Mouse (Mus musculus) heart, postnatal 36 days (tissue): ENCODE results near the gene Zfp213. TPM values are rescaled to one million over a fixed set of nuclear protein-coding genes. Genes with fewer than 3 reads are reported as not detected.
"Not testable (repeated sequence)": the region's sequence is repeated elsewhere in the genome, so short reads cannot be mapped to it uniquely, and the experiment has no call there.

Experiments used
- DNase-seq, 2 experiments: peaks; one replicate each; pipeline ENCODE4 v3.0.0; 2021 to 2022
- intact Hi-C: fragments of 180-260 bp; cut with DNase I; formaldehyde crosslinking; loops from one replicate; pipeline ENCODE4 v1.15.1; 2025
- total RNA-seq, 2 experiments: library from RNA; stranded (reverse); gene quantifications; 2 replicates each; pipeline ENCODE4 v1.2.3; 2021

Zfp213 gene
- 1 to 10 TPM; 4.9 to 5.1 TPM for total RNA-seq

DNA sequence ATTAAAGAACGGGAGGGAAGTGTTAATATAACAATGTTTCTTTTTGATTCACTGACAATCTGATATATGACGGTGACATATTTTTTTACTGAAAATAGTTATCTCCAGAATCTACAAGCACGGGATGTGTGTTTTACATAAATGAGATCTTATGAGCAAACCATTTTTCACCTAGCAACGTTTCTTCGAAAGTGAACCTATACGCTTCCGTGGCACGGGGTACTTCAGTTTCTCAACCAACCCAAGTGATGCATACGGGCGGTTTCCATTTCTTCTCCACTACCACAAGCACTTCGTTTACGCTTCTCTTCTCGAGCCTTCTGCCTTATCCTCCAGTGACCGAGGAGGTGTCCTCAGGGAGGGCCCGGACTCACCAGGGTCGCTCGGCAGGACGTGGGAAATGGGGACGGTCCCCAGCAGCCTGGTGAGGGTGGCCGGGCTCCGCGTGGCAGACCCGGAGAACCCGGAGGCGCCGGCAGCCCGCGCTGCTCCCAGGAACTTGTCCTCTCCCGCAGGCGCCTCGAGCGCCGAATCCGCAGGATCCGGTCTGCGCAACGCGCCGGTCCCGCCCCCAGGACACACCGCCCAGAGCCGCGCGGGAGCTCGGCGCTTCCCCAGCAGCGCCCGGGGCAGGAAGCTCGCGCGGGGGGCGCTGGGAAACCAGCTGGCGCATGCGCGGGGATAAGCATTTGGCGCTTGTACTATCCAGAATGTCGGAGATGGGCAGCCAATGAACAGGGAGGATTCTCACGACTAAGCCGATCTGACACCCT, at the start of gene Zfp213:
Gene Zfp213, minus strand, starts transcription at position 644 of the 773 bp plus-strand sequence.
- DNase-seq = peak; percentile 95 to 96
- intact Hi-C loops = loop anchor here (2.0 kb wide), 2 partner anchors 17 to 29 kb away; no protein-coding TSS in a partner anchor

DNA sequence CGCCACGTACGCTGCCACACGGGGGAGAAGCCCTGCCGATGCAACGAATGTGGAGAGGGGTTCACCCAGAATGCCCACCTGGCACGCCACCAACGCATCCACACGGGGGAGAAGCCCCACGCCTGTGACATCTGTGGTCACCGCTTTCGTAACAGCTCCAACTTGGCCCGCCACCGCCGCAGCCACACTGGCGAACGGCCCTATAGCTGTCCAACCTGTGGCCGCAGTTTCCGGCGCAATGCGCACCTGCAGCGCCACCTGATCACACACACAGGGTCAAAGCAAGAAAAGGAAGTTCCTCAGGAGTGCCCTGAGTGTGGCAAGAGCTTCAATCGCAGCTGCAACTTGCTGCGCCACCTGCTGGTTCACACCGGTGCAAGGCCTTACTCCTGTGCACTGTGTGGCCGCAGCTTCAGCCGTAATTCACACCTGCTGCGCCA, 46.3 kb upstream of the Zfp213 start:
- DNase-seq = peak; percentile 44 to 65
- intact Hi-C loops = loop anchor here (1.0 kb wide), 1 partner anchor 40 kb away; no protein-coding TSS in a partner anchor

DNA sequence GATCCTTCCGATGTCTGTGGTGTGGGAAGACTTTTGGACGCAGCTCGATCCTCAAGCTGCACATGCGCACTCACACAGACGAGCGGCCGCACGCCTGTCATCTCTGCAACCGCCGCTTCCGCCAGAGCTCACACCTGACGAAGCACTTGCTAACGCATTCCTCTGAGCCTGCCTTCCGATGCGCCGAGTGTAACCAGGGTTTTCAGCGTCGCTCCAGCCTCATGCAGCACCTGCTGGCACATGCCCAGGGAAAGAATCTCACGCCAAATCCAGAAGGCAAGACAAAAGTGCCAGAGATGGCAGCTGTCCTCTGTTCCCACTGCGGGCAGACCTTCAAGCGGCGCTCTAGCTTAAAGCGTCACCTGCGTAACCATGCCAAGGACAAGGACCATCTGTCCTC, 45.6 kb upstream of the Zfp213 start:
- DNase-seq = no peak

DNA sequence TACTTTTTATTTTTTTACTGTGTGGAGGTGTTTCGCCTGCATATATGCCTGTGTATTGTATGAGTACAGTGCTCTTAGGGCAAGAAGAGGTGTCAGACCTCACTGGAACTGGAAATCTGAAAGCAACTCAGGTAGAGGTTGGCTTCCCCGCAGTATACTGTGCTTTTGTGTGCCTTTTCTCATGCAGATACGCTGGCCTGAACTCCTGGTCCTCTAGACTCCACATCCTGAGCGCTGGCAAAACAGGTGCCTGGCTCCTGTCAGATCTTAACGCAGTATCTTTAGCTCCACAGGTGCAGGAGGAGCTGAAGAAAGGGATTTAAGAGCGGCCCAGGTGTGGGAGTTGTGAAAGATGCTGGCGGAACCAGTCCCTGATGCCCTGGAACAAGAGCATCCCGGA, 41.2 kb upstream of the Zfp213 start:
- DNase-seq = no peak

More for the DNA sequence above, 45.6 kb upstream of the Zfp213 start:
- intact Hi-C loops = loop anchor here (1.0 kb wide), 1 partner anchor 39 kb away; no protein-coding TSS in a partner anchor

DNA sequence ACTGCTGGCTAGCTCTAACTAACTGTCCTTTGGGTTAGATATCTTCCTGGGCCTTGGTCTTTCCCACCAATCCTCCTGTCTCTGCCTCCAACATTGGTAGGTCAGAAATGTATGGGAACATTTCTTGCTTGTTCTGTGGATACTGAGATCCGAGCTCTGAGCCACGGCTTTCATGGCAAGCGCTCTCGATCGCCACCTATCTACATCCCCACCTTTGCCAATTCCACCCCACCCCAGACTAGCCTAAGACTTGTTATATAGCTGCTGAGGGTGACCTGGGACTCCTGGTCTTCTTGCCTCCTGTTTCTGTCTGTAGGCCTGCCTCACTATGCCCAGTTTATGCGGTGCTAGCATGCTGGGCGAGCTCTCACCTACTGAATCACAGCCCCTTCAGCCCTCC, 40.4 kb upstream of the Zfp213 start:
- DNase-seq = no peak
- intact Hi-C loops = no loop called here

More for the DNA sequence above, 41.2 kb upstream of the Zfp213 start:
- intact Hi-C loops = no loop called here

DNA sequence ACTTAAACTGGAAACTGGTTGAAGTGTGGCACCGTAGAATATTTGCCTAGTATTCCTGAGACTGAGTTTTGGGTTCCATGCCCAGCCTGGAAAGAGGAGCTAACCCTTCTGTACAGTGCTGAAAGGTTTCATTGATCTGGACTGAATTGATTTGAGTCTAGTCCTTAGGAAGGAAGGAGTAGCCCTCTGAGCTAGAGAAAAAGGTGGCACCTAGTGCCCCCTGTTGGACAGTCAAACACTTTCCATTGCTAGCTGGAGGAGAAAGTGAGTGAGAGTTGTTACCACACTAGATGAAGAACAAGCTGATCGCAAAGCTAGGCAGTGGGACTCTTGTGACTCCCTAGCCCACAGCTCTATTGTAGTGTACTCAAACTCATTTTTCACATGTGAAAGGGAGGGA, 39.5 kb upstream of the Zfp213 start:
- no peak for DNase-seq
- intact Hi-C loops = loop anchor here (2.0 kb wide), 1 partner anchor 33 kb away; no protein-coding TSS in a partner anchor

DNA sequence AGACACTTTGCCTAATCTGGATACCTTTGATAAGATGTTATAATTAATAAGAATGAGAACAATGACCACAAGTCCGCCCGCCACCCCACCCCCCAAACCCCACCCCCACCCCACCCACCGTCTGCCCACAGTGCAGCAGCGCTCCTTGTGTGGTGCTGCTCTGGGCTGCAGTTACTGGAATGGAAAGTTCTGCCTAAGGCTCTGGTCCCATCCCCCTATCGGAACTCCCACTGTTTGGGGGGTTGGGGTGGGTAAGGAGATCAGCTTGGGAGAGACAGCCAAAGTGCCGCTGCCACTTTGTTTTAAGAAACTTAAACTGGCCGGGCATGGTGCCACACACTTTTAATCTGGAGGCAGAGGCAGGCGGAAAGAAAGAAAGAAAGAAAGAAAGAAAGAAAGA, 39.0 kb upstream of the Zfp213 start:
- no peak for DNase-seq
- intact Hi-C loops = loop anchor here (2.0 kb wide), 1 partner anchor 32 kb away; no protein-coding TSS in a partner anchor

DNA sequence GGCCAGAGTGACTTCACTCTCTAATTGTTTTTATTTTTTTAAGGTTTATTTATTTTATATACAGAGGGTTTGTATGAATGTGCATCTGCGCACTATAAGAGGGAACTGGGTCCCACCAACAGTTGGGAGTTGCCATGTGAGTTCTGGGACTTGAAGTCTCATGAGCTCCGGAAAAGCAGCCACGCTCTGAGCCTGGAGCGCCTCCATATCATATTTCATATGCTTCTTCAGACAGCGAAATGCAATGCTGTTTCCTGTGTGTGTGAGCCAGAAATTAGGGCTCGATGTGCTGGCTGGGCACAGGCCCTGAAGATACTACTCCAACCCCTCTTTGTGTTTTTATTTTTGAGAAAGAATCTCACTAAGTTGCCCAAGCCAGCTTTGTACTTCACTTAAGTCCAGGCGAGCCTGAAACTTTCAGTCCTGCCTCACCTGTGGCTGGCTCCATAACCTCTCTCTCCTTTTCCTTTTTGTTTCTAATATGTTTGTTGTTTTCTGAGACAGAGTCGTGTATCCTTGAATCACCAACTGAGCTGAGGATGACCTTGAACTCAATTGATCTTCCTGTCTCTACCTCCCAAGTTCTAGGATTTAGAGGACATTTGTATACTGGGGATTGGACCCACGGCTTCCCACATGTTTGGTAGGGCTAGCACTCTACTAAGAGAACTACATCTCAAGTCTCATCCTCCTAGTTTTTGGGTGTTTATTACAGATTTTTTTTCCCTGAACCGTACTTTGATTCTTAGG, 38.0 kb upstream of the Zfp213 start:
- intact Hi-C loops = loop anchor here (2.0 kb wide), 1 partner anchor 31 kb away; no protein-coding TSS in a partner anchor

DNA sequence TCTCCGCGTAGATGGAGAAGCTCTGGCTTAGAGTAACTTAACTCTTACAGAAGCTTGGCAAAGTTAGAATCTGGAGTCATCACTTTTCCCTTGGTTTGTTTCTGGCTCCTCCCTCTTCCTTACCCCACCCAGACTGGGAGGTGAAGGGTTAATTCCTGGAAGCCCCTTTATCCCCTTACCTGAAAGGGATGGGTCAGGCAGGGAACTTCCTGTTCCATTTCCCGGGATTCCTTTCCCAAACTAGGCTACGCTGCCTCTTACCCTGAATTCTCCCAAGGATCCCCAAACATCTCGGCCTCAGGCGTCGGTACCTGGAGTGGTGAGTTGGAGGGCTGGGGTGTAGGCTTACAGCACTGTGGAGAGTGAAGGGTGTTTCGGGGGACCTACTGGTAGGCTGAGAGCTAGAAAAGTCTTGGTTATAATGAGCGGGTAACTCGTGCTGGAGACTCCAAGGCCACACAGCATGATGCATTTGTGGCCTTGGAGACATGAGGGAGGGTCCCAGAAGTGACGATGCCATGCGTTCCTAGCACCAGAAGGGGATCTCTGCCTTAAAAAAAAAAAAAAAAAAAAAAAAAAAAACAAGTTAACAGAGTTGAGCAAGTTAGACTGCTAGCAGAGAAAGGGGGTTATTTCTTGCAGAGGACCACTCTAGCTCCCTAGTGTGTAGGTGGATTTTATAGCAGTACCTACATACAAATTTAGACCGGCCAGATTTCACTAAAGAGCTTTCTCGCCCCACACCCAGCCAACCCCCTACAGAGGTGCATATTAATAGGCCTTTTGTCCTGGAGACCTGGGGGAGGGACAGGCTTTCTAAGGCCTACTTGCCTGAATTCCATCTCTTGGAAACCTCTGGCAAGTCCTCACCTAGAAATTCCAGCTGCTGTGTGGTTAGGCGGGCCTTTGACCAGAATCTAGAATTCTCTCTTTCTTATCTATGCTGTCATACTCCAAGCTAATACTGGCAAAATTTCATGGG, 36.9 kb upstream of the Zfp213 start, which contains the start of gene Zscan10:
Gene Zscan10, plus strand, starts transcription at position 216 of the 982 bp plus-strand sequence.
- intact Hi-C loops = no loop called here
- DNase-seq = no peak

More for the DNA sequence above, 38.0 kb upstream of the Zfp213 start:
- DNase-seq = no peak

DNA sequence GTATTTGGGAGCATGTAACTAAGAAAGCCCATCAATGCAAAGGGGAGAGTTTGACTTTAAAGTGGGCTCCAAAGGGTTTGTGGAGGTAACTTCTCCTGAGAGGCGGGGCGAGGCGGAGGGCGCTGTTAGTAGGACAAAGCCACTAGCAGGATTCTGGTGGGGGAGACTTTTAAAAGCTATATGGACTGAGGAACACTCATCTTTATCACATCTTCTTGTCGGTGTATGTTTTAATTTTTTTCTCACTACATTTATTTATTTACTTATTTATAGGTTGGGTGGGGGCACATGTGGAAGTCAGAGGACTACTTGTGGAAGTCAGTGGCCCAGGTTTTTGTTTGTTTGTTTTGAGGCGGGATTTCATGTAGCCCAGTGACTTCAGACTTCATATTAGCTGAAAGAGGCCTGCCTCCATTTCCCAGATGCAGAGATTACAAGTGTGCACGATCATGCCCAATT, 35.6 kb upstream of the Zfp213 start:
- DNase-seq = no peak
- intact Hi-C loops = loop anchor here (2.0 kb wide), 1 partner anchor 15 kb away; no protein-coding TSS in a partner anchor

DNA sequence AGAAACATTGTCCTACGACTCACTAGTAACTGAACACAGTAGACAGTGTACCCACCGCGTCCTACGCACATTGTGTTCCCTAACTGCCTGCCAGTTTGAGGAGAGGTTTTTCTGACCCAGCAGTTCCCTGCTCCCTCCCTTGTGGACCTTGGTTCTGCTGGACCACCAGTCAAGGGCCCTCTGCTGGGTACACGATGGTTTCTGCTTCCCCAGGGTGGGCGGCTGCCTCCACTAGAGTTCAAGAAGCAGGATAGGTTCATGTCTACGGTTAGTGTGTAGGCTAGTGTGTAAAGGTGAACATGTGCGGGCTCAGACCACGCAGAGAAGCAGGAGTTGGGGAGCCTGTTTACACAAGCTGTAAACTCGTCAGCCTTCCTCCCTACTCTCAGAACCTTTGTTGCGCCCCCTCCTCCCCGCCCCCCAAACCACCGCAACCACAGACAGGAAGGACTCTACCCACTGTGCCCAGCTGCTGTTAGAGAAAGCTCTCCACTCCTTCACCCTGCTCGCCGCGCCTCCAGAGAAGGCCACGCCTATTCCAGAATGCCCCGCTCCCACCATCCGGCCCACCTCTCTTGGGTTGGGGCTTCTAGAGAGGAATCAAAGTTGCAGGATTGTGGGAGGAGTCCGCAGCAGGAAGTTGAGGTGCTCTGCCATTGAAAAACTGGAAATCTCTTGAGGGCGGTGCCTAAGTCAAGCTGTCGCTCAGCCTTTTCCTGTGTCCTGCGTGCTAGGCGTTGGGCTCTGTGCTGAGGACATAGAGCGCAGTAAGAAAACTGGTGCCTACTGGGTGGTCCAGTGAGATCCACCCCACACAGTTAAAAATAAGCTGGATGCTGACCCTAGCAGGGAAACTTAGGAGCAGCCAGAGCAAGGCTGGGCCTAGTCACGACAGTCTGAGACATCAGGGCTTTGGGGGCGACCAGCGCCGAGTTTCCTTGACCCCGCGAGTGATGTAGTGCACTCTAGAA, 34.8 kb upstream of the Zfp213 start, which contains the start of gene Zfp13:
Gene Zfp13, minus strand, starts transcription at position 906 of the 971 bp plus-strand sequence.
- intact Hi-C loops = loop anchor here (2.0 kb wide), 1 partner anchor 14 kb away; no protein-coding TSS in a partner anchor
- peak; percentile 78 to 79 for DNase-seq

DNA sequence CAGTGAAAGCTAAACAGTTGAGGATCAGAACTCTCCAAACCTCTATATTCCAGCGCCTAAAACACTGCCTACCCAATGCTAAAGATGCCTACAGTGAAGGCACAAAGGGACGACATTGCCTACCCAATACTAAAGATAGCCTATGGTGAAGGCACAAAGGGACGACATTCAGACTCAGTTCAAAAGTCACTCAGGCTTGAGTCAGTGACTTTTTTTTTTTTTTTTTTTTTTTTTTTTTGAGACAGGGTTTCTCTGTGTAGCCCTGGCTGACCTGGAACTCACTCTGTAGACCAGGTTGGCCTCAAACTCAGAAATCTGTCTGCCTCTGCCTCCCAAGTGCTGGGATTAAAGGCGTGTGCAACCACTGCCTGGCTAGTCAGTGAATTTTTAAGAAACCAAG, 31.1 kb upstream of the Zfp213 start:
- intact Hi-C loops = not testable (repeated sequence)

DNA sequence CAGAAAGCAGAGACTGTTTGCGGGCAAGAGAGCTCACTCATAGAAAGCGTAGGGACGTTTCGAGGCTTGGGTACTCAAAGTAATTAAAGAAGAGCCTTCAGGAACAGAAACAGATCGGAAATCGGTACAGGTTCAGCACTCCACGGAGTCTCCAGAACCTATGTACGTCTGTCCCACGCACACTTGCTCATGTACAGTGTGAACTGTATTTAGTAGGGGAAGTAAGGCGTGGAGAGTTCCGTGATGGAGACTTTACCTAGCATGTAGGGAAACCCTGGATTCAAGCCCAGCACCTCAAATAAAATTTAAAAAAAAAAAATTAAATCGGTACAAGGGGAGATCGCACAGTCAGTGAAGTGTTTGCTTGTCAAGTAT, 28.9 kb upstream of the Zfp213 start:
- DNase-seq = no peak
- intact Hi-C loops = loop anchor here (2.0 kb wide), 1 partner anchor 28 kb away; the partner anchor contains the start of gene Zfp213

More for the DNA sequence above, 31.1 kb upstream of the Zfp213 start:
- DNase-seq = not testable (repeated sequence)

DNA sequence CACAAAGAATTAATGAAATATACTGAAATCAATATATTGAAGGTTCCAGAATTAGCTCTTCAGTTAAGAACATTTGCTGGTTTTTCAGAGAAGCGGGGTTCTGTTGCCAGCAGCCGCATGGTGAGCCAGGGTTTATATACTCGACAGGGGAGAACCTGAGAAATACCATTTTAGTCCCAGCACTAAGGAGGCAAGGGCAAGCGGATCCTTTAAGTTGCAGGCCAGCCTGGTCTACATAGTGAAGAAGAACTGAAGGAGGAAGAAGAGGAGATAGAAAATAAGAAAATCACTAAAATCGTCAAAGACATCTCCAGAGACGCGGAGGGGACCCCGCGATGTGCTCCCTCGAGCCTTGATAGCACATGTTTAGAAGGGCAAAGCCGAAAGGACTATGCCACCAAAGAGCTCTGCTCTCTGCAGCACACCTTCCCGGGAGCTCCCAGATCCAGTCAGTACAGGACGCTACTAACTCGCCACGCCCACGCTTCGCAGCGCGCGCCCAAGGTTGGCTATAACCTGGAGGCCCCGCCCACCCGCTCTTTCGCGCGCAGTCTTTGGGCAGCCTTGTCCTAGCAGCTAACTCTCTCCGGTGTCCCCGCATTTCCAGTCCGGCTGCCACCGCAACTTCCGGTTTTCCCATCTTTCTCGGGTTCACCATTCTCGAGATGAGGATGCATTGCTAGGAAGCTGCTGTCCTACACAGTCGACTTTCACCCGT, 28.3 kb upstream of the Zfp213 start:
- DNase-seq = peak; percentile 85 to 89
- intact Hi-C loops = loop anchor here (2.0 kb wide), 1 partner anchor 28 kb away; the partner anchor contains the start of gene Zfp213

DNA sequence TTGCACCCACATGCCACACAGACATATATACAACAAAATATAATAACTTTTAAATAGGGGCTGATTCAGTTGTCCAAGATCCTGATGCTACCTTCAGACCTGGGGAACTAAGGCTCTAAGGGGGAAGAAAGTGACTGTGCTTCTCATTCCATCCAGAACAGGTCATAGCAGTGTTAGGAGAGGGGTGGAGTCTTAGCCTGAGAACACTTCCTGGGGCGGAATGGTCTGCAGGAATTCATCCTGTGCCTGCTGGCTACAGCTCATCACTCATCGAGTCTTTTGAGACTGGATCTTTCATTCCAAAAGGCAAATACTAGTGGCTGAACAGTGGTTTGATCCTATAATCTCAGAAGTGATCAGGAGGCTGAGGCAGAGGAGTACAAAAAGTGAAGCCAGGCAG, 23.2 kb upstream of the Zfp213 start:
- intact Hi-C loops = no loop called here
- no peak for DNase-seq

DNA sequence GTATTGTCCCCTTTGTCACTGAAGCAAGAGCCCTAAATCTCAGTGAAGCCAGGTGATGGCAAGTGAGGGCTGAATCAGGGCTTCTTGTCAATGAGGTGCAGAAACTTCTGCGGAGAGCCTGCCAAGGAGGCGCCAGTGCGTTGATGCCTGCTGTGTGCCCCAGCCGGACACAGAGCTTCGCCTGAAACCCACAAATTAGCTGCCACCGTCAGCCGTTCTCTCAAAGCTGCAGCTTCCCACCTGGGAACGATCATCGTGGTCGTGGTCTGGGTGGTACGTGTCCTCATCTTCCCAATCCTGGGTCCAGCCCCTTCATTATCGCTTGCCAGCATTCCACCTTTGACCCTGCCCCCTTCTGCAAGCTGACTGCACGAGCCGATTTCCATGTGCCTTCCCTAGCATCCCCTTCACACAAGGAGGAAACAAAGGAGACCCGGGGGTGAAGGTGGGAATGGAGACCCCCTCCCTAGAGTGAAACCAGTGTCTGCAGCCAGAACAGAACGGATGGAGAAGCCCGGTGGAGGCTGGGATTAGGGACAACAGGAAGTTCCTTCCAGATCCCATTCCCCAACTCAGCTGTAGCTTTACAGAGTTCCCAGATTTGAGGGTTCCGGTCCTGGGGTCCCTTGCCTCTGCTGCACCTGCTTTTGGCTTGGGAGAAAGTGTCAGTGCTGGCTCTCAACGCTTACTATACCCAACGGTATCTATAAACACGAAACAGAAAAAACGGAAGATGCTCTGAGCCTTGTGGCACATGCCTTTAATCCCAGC, 21.9 kb upstream of the Zfp213 start:
- DNase-seq = peak; percentile 43 to 54

DNA sequence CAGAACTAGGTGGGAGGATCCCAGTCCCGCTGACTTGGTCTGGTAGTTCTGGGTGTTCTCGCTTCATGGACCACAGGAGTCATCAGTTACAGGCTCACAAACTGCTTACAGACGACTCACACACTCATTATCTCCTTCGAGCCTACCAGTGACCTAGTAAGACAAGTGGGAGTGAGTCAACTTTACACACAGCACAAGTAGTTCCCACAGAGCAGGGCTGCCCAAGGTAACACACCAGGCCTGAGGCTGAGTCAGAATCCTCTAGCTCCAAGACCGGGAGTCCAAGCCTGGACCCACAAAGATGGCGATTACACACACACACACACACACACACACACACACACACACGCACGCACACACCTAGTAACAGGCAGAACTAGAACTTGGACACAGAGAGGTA, 20.7 kb upstream of the Zfp213 start:
- no peak for DNase-seq
- intact Hi-C loops = loop anchor here (2.0 kb wide), 1 partner anchor 14 kb away; the partner anchor contains the start of gene Zfp13

More for the DNA sequence above, 21.9 kb upstream of the Zfp213 start:
- intact Hi-C loops = loop anchor here (2.0 kb wide), 1 partner anchor 13 kb away; the partner anchor contains the start of gene Zfp13
